Comparison of ENCODE assay signal across 26 mouse cellular contexts in the genomic region with DNA sequence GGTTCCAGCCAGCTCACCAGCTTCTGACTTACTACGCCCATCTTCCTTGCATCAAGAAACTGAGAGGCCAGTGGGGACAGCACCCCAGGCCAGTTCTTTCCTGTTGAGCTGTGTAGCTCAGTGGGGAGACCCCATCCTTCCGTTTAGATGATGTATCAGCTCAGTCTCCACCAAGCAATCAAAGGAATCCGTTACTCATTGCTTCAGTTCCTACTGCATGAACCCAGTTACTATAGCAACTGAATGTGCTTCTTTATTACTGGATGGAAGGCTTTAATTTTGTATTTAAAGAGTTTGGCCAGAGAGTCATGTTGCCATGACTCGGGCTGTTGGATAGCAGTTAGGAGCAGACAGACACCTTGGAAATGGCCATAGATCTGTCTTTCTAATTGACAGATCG.
DNase-seq lines count a peak whose midpoint lies in the region; ATAC-seq and TF ChIP-seq lines count a peak whose summit lies in the region.
"Had no signal": no experiment of that assay in that cellular context is flagged by ENCODE, and none has a peak within 500 bp of the region (broad histone marks: within the 10 kb centered on the region; RNA-seq: fewer than 3 reads in every experiment).

No protein-coding gene starts in this region.

- H3K4me1 ChIP-seq in forebrain, embryonic 10.5 days = peaks cover 54% of the 10 kb centered on the region
- peaks cover 13% of the 10 kb centered on the region for H3K4me1 ChIP-seq in forebrain, embryonic 11.5 days (replicated peaks; ENCODE audit: control insufficient read depth, insufficient read depth, low read length)
- peaks cover 16% of the 10 kb centered on the region for H3K4me1 ChIP-seq in forebrain, embryonic 14.5 days (ENCODE audit: control insufficient read depth, insufficient read depth, low read length)
- peaks cover 26% of the 10 kb centered on the region for H3K4me1 ChIP-seq in midbrain, postnatal 0 days (ENCODE audit: insufficient read depth, low read length)
- no peaks in the 10 kb centered on the region for H3K4me1 ChIP-seq in thymus, adult 2 months (replicated peaks; ENCODE audit: control insufficient read depth, insufficient read depth, low read length)
- H3K4me1 ChIP-seq: embryonic facial prominence, embryonic 15.5 days had no signal

- peak overlapping the region; percentile 83 for H3K27ac ChIP-seq in forebrain, embryonic 10.5 days
- no peak overlapping the region for H3K27ac ChIP-seq in forebrain, embryonic 11.5 days (ENCODE audit: low read depth, low read length)
- peak overlapping the region; percentile 39 for H3K27ac ChIP-seq in layer of hippocampus, adult 2 months
- H3K27ac ChIP-seq in forebrain, embryonic 14.5 days (ENCODE audit: low read depth, low read length) = no peak overlapping the region
- peak overlapping the region; percentile 65 for H3K27ac ChIP-seq in midbrain, postnatal 0 days (ENCODE audit: low read depth, low read length)
- no peak overlapping the region for H3K27ac ChIP-seq in thymus, adult 2 months (ENCODE audit: control insufficient read depth, insufficient read depth, low read length)
- H3K27ac ChIP-seq: embryonic facial prominence, embryonic 15.5 days; heart, adult 2 months; heart, embryonic 13.5 days; limb, embryonic 12.5 days; macrophage had no signal

- ATAC-seq in forebrain, embryonic 11.5 days (replicated peaks; ENCODE audit: low FRiP score) = no peak
- ATAC-seq in forebrain, embryonic 14.5 days = no peak
- ATAC-seq in midbrain, postnatal 0 days (ENCODE audit: low FRiP score) = peak; percentile 62
- ATAC-seq: inflammation-experienced regulatory T-cells, adult 6 months; liver, postnatal 0 days; lung, postnatal 0 days had no signal

- 84% methylated on average over 5 of the region's 5 CpGs for WGBS in forebrain, embryonic 10.5 days
- 74% methylated on average over 5 of the region's 5 CpGs for WGBS in forebrain, embryonic 11.5 days
- 54% methylated on average over 5 of the region's 5 CpGs for WGBS in forebrain, embryonic 14.5 days
- WGBS in midbrain, postnatal 0 days = 35% methylated on average over 5 of the region's 5 CpGs
- WGBS in thymus, adult 2 months = 88% methylated on average over 5 of the region's 5 CpGs

- no peak for DNase-seq in forebrain, embryonic 10.5 days (ENCODE audit: extremely low spot score, low spot score)
- DNase-seq in forebrain, embryonic 11.5 days (ENCODE audit: low spot score) = no peak
- no peak for DNase-seq in layer of hippocampus, adult 2 months (ENCODE audit: low spot score in 2 of 2)
- DNase-seq in layer of hippocampus, adult 9-11 months = no peak
- DNase-seq in forebrain, embryonic 14.5 days (ENCODE audit: low spot score) = peak; percentile 41
- peak; percentile 65 for DNase-seq in midbrain, postnatal 0 days (ENCODE audit: low spot score)
- DNase-seq in kidney, adult 11 months = no peak
- DNase-seq in thymus, adult 2 months = no peak
- DNase-seq: adrenal gland, postnatal 14 days; cerebellum, adult 9-10 months; gastrocnemius, postnatal 36 days; heart, adult 2 months; kidney, adult 8-10 months; kidney, postnatal 10 days; liver, postnatal 0 days; right cerebral cortex, postnatal 14 days; spleen, adult 18-20 months; thymus, postnatal 14 days had no signal

- H3K36me3 ChIP-seq in forebrain, embryonic 10.5 days (replicated peaks) = no peaks in the 10 kb centered on the region
- H3K36me3 ChIP-seq in forebrain, embryonic 11.5 days (ENCODE audit: control insufficient read depth, insufficient read depth, low read length) = no peaks in the 10 kb centered on the region
- H3K36me3 ChIP-seq in forebrain, embryonic 14.5 days (ENCODE audit: control insufficient read depth, insufficient read depth, low read length) = peaks cover 3% of the 10 kb centered on the region; the same call in 1 of the 2 replicates
- no peaks in the 10 kb centered on the region for H3K36me3 ChIP-seq in midbrain, postnatal 0 days (ENCODE audit: insufficient read depth, low read length)
- H3K36me3 ChIP-seq in thymus, adult 2 months (ENCODE audit: control insufficient read depth, insufficient read depth, low read length) = no peaks in the 10 kb centered on the region
- H3K36me3 ChIP-seq: embryonic facial prominence, embryonic 15.5 days; heart, embryonic 13.5 days; limb, embryonic 12.5 days had no signal

- TF ChIP-seq CTCF in layer of hippocampus, adult 2 months (conservative IDR thresholded peaks at IDR 0.05) = no peak
- TF ChIP-seq CTCF in midbrain, postnatal 0 days (IDR thresholded peaks at IDR 0.05) = no peak
- no peak for TF ChIP-seq CTCF in thymus, adult 2 months (IDR thresholded peaks at IDR 0.05; ENCODE audit: borderline replicate concordance, control insufficient read depth, extremely low read depth, insufficient read depth, low read length, poor library complexity)

- no peak overlapping the region for H3K4me3 ChIP-seq in forebrain, embryonic 10.5 days
- no peak overlapping the region for H3K4me3 ChIP-seq in forebrain, embryonic 11.5 days (ENCODE audit: low read depth, low read length)
- H3K4me3 ChIP-seq in layer of hippocampus, adult 2 months = no peak overlapping the region
- no peak overlapping the region for H3K4me3 ChIP-seq in forebrain, embryonic 14.5 days (ENCODE audit: low read depth, low read length)
- no peak overlapping the region for H3K4me3 ChIP-seq in midbrain, postnatal 0 days (ENCODE audit: low read depth, low read length)
- no peak overlapping the region for H3K4me3 ChIP-seq in thymus, adult 2 months (ENCODE audit: control insufficient read depth, insufficient read depth, low read length)
- H3K4me3 ChIP-seq: embryonic facial prominence, embryonic 15.5 days; heart, adult 2 months; heart, embryonic 13.5 days; limb, embryonic 12.5 days; myocyte had no signal

- no peak for TF ChIP-seq POLR2A in thymus, adult 2 months (IDR thresholded peaks at IDR 0.05; ENCODE audit: control insufficient read depth, extremely low read depth, insufficient read depth, low read length, poor library complexity)

- no peak overlapping the region for H3K4me2 ChIP-seq in forebrain, embryonic 11.5 days (ENCODE audit: low read depth, low read length, severe bottlenecking)
- no peak overlapping the region for H3K4me2 ChIP-seq in forebrain, embryonic 14.5 days (ENCODE audit: low read length)
- no peak overlapping the region for H3K4me2 ChIP-seq in midbrain, postnatal 0 days (ENCODE audit: low read depth, low read length, poor library complexity, severe bottlenecking)
- H3K4me2 ChIP-seq: embryonic facial prominence, embryonic 15.5 days; heart, embryonic 13.5 days; limb, embryonic 12.5 days; liver, embryonic 11.5 days had no signal

- no peak overlapping the region for H3K9ac ChIP-seq in forebrain, embryonic 11.5 days (ENCODE audit: low read length)
- no peak overlapping the region for H3K9ac ChIP-seq in forebrain, embryonic 14.5 days (ENCODE audit: low read length)
- no peak overlapping the region for H3K9ac ChIP-seq in midbrain, postnatal 0 days (replicated peaks; ENCODE audit: low read length, poor library complexity, severe bottlenecking)
- H3K9ac ChIP-seq: embryonic facial prominence, embryonic 15.5 days; heart, embryonic 13.5 days; limb, embryonic 12.5 days; liver, postnatal 0 days had no signal

- H3K9me3 ChIP-seq in forebrain, embryonic 10.5 days = no peaks in the 10 kb centered on the region
- no peaks in the 10 kb centered on the region for H3K9me3 ChIP-seq in forebrain, embryonic 11.5 days (ENCODE audit: control insufficient read depth, low read length)
- no peaks in the 10 kb centered on the region for H3K9me3 ChIP-seq in forebrain, embryonic 14.5 days (replicated peaks; ENCODE audit: control insufficient read depth, low read length)
- no peaks in the 10 kb centered on the region for H3K9me3 ChIP-seq in midbrain, postnatal 0 days (ENCODE audit: low read length)
- H3K9me3 ChIP-seq: embryonic facial prominence, embryonic 15.5 days; heart, embryonic 13.5 days; limb, embryonic 12.5 days had no signal

- no peaks in the 10 kb centered on the region for H3K27me3 ChIP-seq in forebrain, embryonic 10.5 days (ENCODE audit: poor library complexity, severe bottlenecking)
- no peaks in the 10 kb centered on the region for H3K27me3 ChIP-seq in forebrain, embryonic 11.5 days (ENCODE audit: control insufficient read depth, insufficient read depth, low read length)
- H3K27me3 ChIP-seq in forebrain, embryonic 14.5 days (replicated peaks; ENCODE audit: control insufficient read depth, insufficient read depth, low read length) = no peaks in the 10 kb centered on the region
- H3K27me3 ChIP-seq in midbrain, postnatal 0 days (ENCODE audit: insufficient read depth, low read length) = no peaks in the 10 kb centered on the region
- no peaks in the 10 kb centered on the region for H3K27me3 ChIP-seq in thymus, adult 2 months (ENCODE audit: control insufficient read depth, insufficient read depth, low read length)
- H3K27me3 ChIP-seq: embryonic facial prominence, embryonic 15.5 days; heart, embryonic 13.5 days; limb, embryonic 12.5 days had no signal

Comparison
In these comparisons a context has a peak if more than half of its experiments do, and no peak if none do; other contexts are left out.
1. DNase-seq: peak in forebrain, embryonic 14.5 days (single experiment) and midbrain, postnatal 0 days (single experiment); none in forebrain, embryonic 10.5 days (single experiment), forebrain, embryonic 11.5 days (single experiment), layer of hippocampus, adult 2 months (0 of 2), layer of hippocampus, adult 9-11 months (single experiment), kidney, adult 11 months (single experiment) and thymus, adult 2 months (single experiment).
2. H3K27ac ChIP-seq: peak in forebrain, embryonic 10.5 days (single experiment), layer of hippocampus, adult 2 months (single experiment) and midbrain, postnatal 0 days (single experiment); none in forebrain, embryonic 11.5 days (single experiment), forebrain, embryonic 14.5 days (single experiment) and thymus, adult 2 months (single experiment).